Mouse (Mus musculus): ENCODE data around the gene Ercc6.

DNA sequence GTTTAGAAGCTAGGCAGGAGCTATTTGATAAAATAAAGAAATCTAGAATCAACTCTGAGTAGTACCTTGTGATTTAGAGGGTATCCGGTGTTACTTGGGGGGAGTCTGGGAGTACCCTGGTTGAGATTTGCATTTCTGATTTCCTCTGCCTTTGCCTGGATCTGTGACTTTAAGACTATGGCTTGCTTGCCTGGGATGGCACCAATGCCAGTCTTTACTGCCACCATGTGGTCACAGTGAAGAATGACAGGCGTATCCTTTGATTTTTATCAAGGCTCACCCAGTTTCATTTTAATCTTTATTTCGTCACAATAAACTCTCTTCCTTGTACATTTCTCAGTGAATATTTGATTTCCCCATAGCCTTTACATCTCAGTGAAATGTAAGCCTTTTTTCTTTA, 31.3 kb upstream of the Ercc6 start:
- TF ChIP-seq POLR2A (IDR thresholded peaks at IDR 0.05; ENCODE audit: low read depth, low read length), result no peak
- peak; percentile 42; the same call in 1 of the 2 replicates for TF ChIP-seq CTCF (IDR thresholded peaks at IDR 0.05; ENCODE audit: extremely low read depth, insufficient read length, insufficient replicate concordance, low read depth, low read length)
